In genomic region chr16:90925461-90925860, GRCm38 (mm10) we compare ENCODE assay signal across 8 mouse cellular contexts. TPM values are rescaled to one million over a fixed set of nuclear protein-coding genes. Genes with fewer than 3 reads are reported as not detected.
DNase-seq lines count a peak whose midpoint lies in the region; ATAC-seq and TF ChIP-seq lines count a peak whose summit lies in the region.

No protein-coding gene starts in this region.

- no peak overlapping the region for H3K27ac ChIP-seq in ES-Bruce4 (ENCODE audit: insufficient read depth, low read length)
- H3K27ac ChIP-seq in embryonic facial prominence, embryonic 10.5 days (replicated peaks), result no peak overlapping the region
- H3K27ac ChIP-seq in heart, embryonic 16.5 days (ENCODE audit: low read length), result no peak overlapping the region

- WGBS in embryonic facial prominence, embryonic 10.5 days, result 30% methylated on average over 5 of the region's 5 CpGs
- 19% methylated on average over 5 of the region's 5 CpGs for WGBS in heart, embryonic 16.5 days

- H3K9ac ChIP-seq in ES-Bruce4 (ENCODE audit: low read depth, poor library complexity, severe bottlenecking), result no peak overlapping the region
- H3K9ac ChIP-seq in heart, embryonic 16.5 days (ENCODE audit: low read length), result no peak overlapping the region

- no peaks in the 10 kb centered on the region for H3K27me3 ChIP-seq in ES-Bruce4 (ENCODE audit: control insufficient read depth, insufficient read depth, low read length, poor library complexity, severe bottlenecking)
- H3K27me3 ChIP-seq in embryonic facial prominence, embryonic 10.5 days (replicated peaks; ENCODE audit: low read depth, poor library complexity, severe bottlenecking), result no peaks in the 10 kb centered on the region
- H3K27me3 ChIP-seq in heart, embryonic 16.5 days (ENCODE audit: control insufficient read depth, insufficient read depth, low read length), result no peaks in the 10 kb centered on the region

- no peak overlapping the region for H3K4me3 ChIP-seq in ES-Bruce4 (ENCODE audit: low read depth, low read length)
- no peak overlapping the region for H3K4me3 ChIP-seq in embryonic facial prominence, embryonic 10.5 days
- H3K4me3 ChIP-seq in heart, embryonic 16.5 days (ENCODE audit: low read length), result no peak overlapping the region

- H3K4me2 ChIP-seq in heart, embryonic 16.5 days (ENCODE audit: low read depth, low read length), result no peak overlapping the region

- TF ChIP-seq POLR2A in ES-Bruce4 (IDR thresholded peaks at IDR 0.05; ENCODE audit: insufficient read depth, low read length), result no peak

- peak; percentile 86 for DNase-seq in adrenal gland, postnatal 10 days
- peak; percentile 73 for DNase-seq in embryonic facial prominence, embryonic 10.5 days (ENCODE audit: low spot score)
- DNase-seq in kidney, postnatal 10 days, result peak; percentile 86
- peak; percentile 70 to 72 for DNase-seq in lung, adult 18-20 months
- DNase-seq in retina, postnatal 1 day, result peak; percentile 74
- no peak for DNase-seq in natural killer cell, adult 2 months (ENCODE audit: low spot score in 2 of 2)

- H3K36me3 ChIP-seq in ES-Bruce4 (ENCODE audit: control insufficient read depth, insufficient read depth, low read length, poor library complexity, severe bottlenecking), result no peaks in the 10 kb centered on the region; the same call in 1 of the 2 replicates
- H3K36me3 ChIP-seq in embryonic facial prominence, embryonic 10.5 days (replicated peaks), result peaks cover 58% of the 10 kb centered on the region
- H3K36me3 ChIP-seq in heart, embryonic 16.5 days (ENCODE audit: control insufficient read depth, insufficient read depth), result peaks cover 5% of the 10 kb centered on the region; the same call in 1 of the 2 replicates

- no peak for TF ChIP-seq EP300 in ES-Bruce4 (IDR thresholded peaks at IDR 0.05; ENCODE audit: insufficient read depth, low read depth, low read length)

- peak; percentile 97 for TF ChIP-seq CTCF in ES-Bruce4 (IDR thresholded peaks at IDR 0.05; ENCODE audit: low read depth, low read length)

- ATAC-seq in heart, embryonic 16.5 days (replicated peaks; ENCODE audit: extremely low read depth, insufficient read depth, low FRiP score), result peak; percentile 57; the same call in 1 of the 2 replicates

- H3K9me3 ChIP-seq in ES-Bruce4 (replicated peaks; ENCODE audit: control insufficient read depth, insufficient read depth, low read length, poor library complexity, severe bottlenecking), result no peaks in the 10 kb centered on the region
- no peaks in the 10 kb centered on the region for H3K9me3 ChIP-seq in embryonic facial prominence, embryonic 10.5 days
- peaks cover 3% of the 10 kb centered on the region; the same call in 1 of the 2 replicates for H3K9me3 ChIP-seq in heart, embryonic 16.5 days (replicated peaks; ENCODE audit: control insufficient read depth, low read length)

- no peaks in the 10 kb centered on the region for H3K4me1 ChIP-seq in ES-Bruce4 (ENCODE audit: control insufficient read depth, insufficient read depth, low read length)
- H3K4me1 ChIP-seq in embryonic facial prominence, embryonic 10.5 days, result no peaks in the 10 kb centered on the region
- H3K4me1 ChIP-seq in heart, embryonic 16.5 days (ENCODE audit: control insufficient read depth, insufficient read depth, low read length), result peaks cover 11% of the 10 kb centered on the region; the same call in 1 of the 2 replicates

RNA-seq across cellular contexts. Expression of gene Cfap298, which starts 9.5 kb away (rescaled TPM):
- 56.9 and 58.9 TPM in 2 replicates for polyA plus RNA-seq in ES-Bruce4 (2011; ENCODE audit: insufficient read depth, insufficient read length, low read depth, missing spikeins)
- 10 to 100 TPM; 30.6 to 31.6 TPM for total RNA-seq in adrenal gland, postnatal 10 days (2021)
- 50.1 and 58.2 TPM in 2 replicates for polyA plus RNA-seq in embryonic facial prominence, embryonic 10.5 days (2016; fragmentation: Nextera tagmentation; extraction: Ambion mirVana)
- 48.2 and 54.4 TPM in 2 replicates for polyA plus RNA-seq in heart, embryonic 16.5 days (2015; fragmentation: Nextera tagmentation; extraction: Ambion mirVana)

Comparison
In these comparisons a context has a peak if more than half of its experiments do, and no peak if none do; other contexts are left out.
1. DNase-seq: peak in adrenal gland, postnatal 10 days (single experiment), embryonic facial prominence, embryonic 10.5 days (single experiment), kidney, postnatal 10 days (single experiment), lung, adult 18-20 months (2 of 2) and retina, postnatal 1 day (single experiment); none in natural killer cell, adult 2 months (0 of 2).